Mouse (Mus musculus) embryonic facial prominence, embryonic 14.5 days (tissue): Measurements from ENCODE around the gene Dcaf4. TPM values are rescaled to one million over a fixed set of nuclear protein-coding genes. Genes with fewer than 3 reads are reported as not detected.

Experiments
- polyA plus RNA-seq: library from polyadenylated mRNA; unstranded; fragments of >200 nt; fragmentation: Nextera tagmentation; extraction: Ambion mirVana; gene quantifications from 2 replicates; pipeline ENCODE4 v1.2.1, GENCODE M21; 2014

The Dcaf4 gene
- polyA plus RNA-seq, 1 experiment from 2014 or later = 32.8 TPM

Other genes starting within 250 kb of the Dcaf4 start
- 4.3 and 6.1 TPM in 2 replicates for gene Dpf3, start 32.8 kb upstream of the Dcaf4 start, polyA plus RNA-seq
- 18.6 TPM in 2 replicates for gene Zfyve1, start 76.8 kb downstream of the Dcaf4 start, polyA plus RNA-seq
- 181 and 204 TPM in 2 replicates for gene Rbm25, start 110.8 kb downstream of the Dcaf4 start, polyA plus RNA-seq
- gene Psen1, start 167.7 kb downstream of the Dcaf4 start, polyA plus RNA-seq = 69.1 and 69.4 TPM in 2 replicates
- gene Papln, start 243.2 kb downstream of the Dcaf4 start, polyA plus RNA-seq = 1.8 and 2.6 TPM in 2 replicates